Mouse (Mus musculus) testis, adult 2 months (tissue): ENCODE data around the gene Tob2. TPM values are rescaled to one million over a fixed set of nuclear protein-coding genes. Genes with fewer than 3 reads are reported as not detected.

Source experiments
- H3K27ac ChIP-seq: fragments of 200-500 bp; 2 replicates; pipeline ENCODE4 v1.5.1; 2012; ENCODE audit warnings: low read depth, low read length; ENCODE audit not compliant: control insufficient read depth, insufficient read depth
- H3K27me3 ChIP-seq: fragments of 200-500 bp; 2 replicates; pipeline ENCODE4 v1.6.1; 2012; ENCODE audit warnings: mild to moderate bottlenecking, low read length, moderate library complexity; ENCODE audit not compliant: control insufficient read depth, insufficient read depth
- H3K36me3 ChIP-seq: fragments of 200-500 bp; 2 replicates; pipeline ENCODE4 v1.6.1; 2012; ENCODE audit warnings: mild to moderate bottlenecking, low read length; ENCODE audit not compliant: control insufficient read depth, insufficient read depth
- H3K4me1 ChIP-seq: fragments of 200-500 bp; 2 replicates; pipeline ENCODE4 v1.6.1; 2012; ENCODE audit warnings: low read length; ENCODE audit not compliant: control insufficient read depth, insufficient read depth
- H3K4me3 ChIP-seq: fragments of 200-500 bp; 2 replicates; pipeline ENCODE4 v1.5.1; 2012; ENCODE audit warnings: low read depth, mild to moderate bottlenecking, low read length, moderate library complexity, mixed read lengths; ENCODE audit not compliant: control insufficient read depth
- CTCF ChIP-seq: fragments of 200-500 bp; IDR thresholded peaks from 2 replicates; pipeline ENCODE4 v1.5.1; 2012; ENCODE audit warnings: low read depth, mild to moderate bottlenecking, inconsistent platforms, low read length, moderate library complexity; ENCODE audit not compliant: control insufficient read depth, insufficient read depth, insufficient replicate concordance
- POLR2A ChIP-seq: fragments of 200-500 bp; IDR thresholded peaks from 2 replicates; pipeline ENCODE4 v1.6.1; 2012; ENCODE audit warnings: low read depth, mild to moderate bottlenecking, inconsistent platforms, low read length, moderate library complexity; ENCODE audit not compliant: control insufficient read depth
- polyA plus RNA-seq: library from polyadenylated mRNA; depleted of rRNA; stranded (reverse); fragments of >200 nt; gene quantifications from 2 replicates; pipeline ENCODE4 v1.2.3, GENCODE M21; 2012

Gene Tob2
- polyA plus RNA-seq, 1 experiment: 7.3 TPM

GRCm38 (mm10) chr15:81842275-81842674, 16.3 kb downstream of the Tob2 start:
- H3K36me3 ChIP-seq: no peaks in the 10 kb centered on the region
- TF ChIP-seq CTCF (no peak), POLR2A (no peak)
- no peaks in the 10 kb centered on the region for H3K4me1 ChIP-seq
- no peak overlapping the region for H3K27ac ChIP-seq
- H3K27me3 ChIP-seq: no peaks in the 10 kb centered on the region
- no peak overlapping the region for H3K4me3 ChIP-seq

- no peaks in the 10 kb centered on the region for H3K36me3 ChIP-seq
- H3K4me1 ChIP-seq: peaks cover 8% of the 10 kb centered on the region
- H3K27me3 ChIP-seq: no peaks in the 10 kb centered on the region
- no peak for TF ChIP-seq CTCF
- no peak overlapping the region for H3K27ac ChIP-seq
- H3K4me3 ChIP-seq: no peak overlapping the region
Observed at GRCm38 (mm10) chr15:81840306-81840705, 18.3 kb downstream of the Tob2 start.

- Histone ChIP-seq H3K4me1 (peaks cover 8% of the 10 kb centered on the region), H3K36me3 (no peaks in the 10 kb centered on the region), H3K27ac (no peak overlapping the region), H3K27me3 (no peaks in the 10 kb centered on the region), H3K4me3 (no peak overlapping the region)
- TF ChIP-seq CTCF (no peak), POLR2A (no peak)
Observed at GRCm38 (mm10) chr15:81839634-81840033, 19.0 kb downstream of the Tob2 start.

GRCm38 (mm10) chr15:81838554-81839235, 19.9 kb downstream of the Tob2 start:
- Histone ChIP-seq H3K27ac (no peak overlapping the region; the same call in 1 of the 2 replicates), H3K36me3 (no peaks in the 10 kb centered on the region), H3K4me3 (no peak overlapping the region), H3K27me3 (no peaks in the 10 kb centered on the region), H3K4me1 (peaks cover 10% of the 10 kb centered on the region)
- TF ChIP-seq CTCF: no peak
- no peak for TF ChIP-seq POLR2A

- Histone ChIP-seq H3K27ac (no peak overlapping the region), H3K36me3 (no peaks in the 10 kb centered on the region), H3K4me1 (peaks cover 10% of the 10 kb centered on the region), H3K4me3 (no peak overlapping the region), H3K27me3 (no peaks in the 10 kb centered on the region)
- TF ChIP-seq CTCF (no peak), POLR2A (no peak)
Observed at GRCm38 (mm10) chr15:81836966-81837920, 21.4 kb downstream of the Tob2 start.

GRCm38 (mm10) chr15:81836124-81836821, 22.3 kb downstream of the Tob2 start:
- no peaks in the 10 kb centered on the region for H3K36me3 ChIP-seq
- H3K27me3 ChIP-seq: no peaks in the 10 kb centered on the region
- TF ChIP-seq CTCF (no peak), POLR2A (no peak; the same call in 1 of the 2 replicates)
- H3K27ac ChIP-seq: peak overlapping the region; percentile 18; the same call in 1 of the 2 replicates
- H3K4me1 ChIP-seq: peaks cover 10% of the 10 kb centered on the region
- H3K4me3 ChIP-seq: peak overlapping the region; percentile 22
